Mouse (Mus musculus): Measurements from ENCODE around the gene Iqsec3. TPM values are rescaled to one million over a fixed set of nuclear protein-coding genes. Genes with fewer than 3 reads are reported as not detected.

Iqsec3 gene
- total RNA-seq, 4 experiments from 2014 or later, result 6.9 to 10.0 (median 8.1) TPM

Small RNA genes within 50 kb of the gene (microRNA-seq; reads per million reads assigned to microRNA genes)
- 0 reads per million in 2 experiments for gene Gm24855

Other genes starting within 250 kb of the Iqsec3 start
- gene Usp18, start 227.8 kb downstream of the Iqsec3 start, total RNA-seq (2022), result 1 to 10 TPM; 2.1 to 4.1 (median 3.3) TPM
- gene Slc6a13, start 173.5 kb downstream of the Iqsec3 start, total RNA-seq (2022), result 1 to 10 TPM in 3 of 4 experiments, under 1 TPM in 1; 0.63 to 9.7 (median 3.0) TPM
- gene Slc6a12, start 130.6 kb downstream of the Iqsec3 start, total RNA-seq (2022), result under 1 TPM in 3 of 4 experiments, not detected in 1; 0.20 to 0.83 (median 0.55) TPM
- gene A2m, start 161.7 kb upstream of the Iqsec3 start, total RNA-seq (2022), result 10 to 100 TPM in 1 of 4 experiments, 1 to 10 TPM in 3; 2.2 to 14.6 (median 3.3) TPM